Mouse (Mus musculus) retina, postnatal 7 days (tissue): Measurements from ENCODE around the gene Mettl2.

ENCODE experiments used
- DNase-seq: peaks from one replicate; pipeline ENCODE4 v3.0.0-alpha.2; 2012; ENCODE audit warnings: low read depth, low spot score

The Mettl2 gene

GRCm38 (mm10) chr11:105152357-105152899, 26.2 kb downstream of the Mettl2 start:
- DNase-seq: no peak

- DNase-seq: peak; percentile 51
These were observed 27.0 kb downstream of the Mettl2 start for GRCm38 (mm10) chr11:105153068-105153833.

- DNase-seq: no peak
These were observed 29.7 kb downstream of the Mettl2 start for GRCm38 (mm10) chr11:105155915-105156314.

GRCm38 (mm10) chr11:105156748-105157267, 30.6 kb downstream of the Mettl2 start:
- DNase-seq: no peak

- DNase-seq: no peak
These were observed 31.8 kb downstream of the Mettl2 start for GRCm38 (mm10) chr11:105158047-105158446.

GRCm38 (mm10) chr11:105159673-105160360, 33.6 kb downstream of the Mettl2 start:
- no peak for DNase-seq

GRCm38 (mm10) chr11:105161411-105161810, 35.2 kb downstream of the Mettl2 start:
- no peak for DNase-seq

- no peak for DNase-seq
These were observed 38.6 kb downstream of the Mettl2 start for GRCm38 (mm10) chr11:105164516-105165510.

GRCm38 (mm10) chr11:105166780-105167179, 40.6 kb downstream of the Mettl2 start:
- DNase-seq: no peak

- no peak for DNase-seq
These were observed 52.3 kb downstream of the Mettl2 start, which contains the start of gene Tlk2 for GRCm38 (mm10) chr11:105178516-105178915. Gene Tlk2 (plus strand): TSS chr11:105178807.

- no peak for DNase-seq
These were observed 53.3 kb downstream of the Mettl2 start for GRCm38 (mm10) chr11:105179523-105179922.

- no peak for DNase-seq
These were observed 54.4 kb downstream of the Mettl2 start for GRCm38 (mm10) chr11:105180471-105181091.

- DNase-seq: peak; percentile 94
These were observed 55.0 kb downstream of the Mettl2 start for GRCm38 (mm10) chr11:105181126-105181637.

- DNase-seq: peak; percentile 11
These were observed 55.6 kb downstream of the Mettl2 start for GRCm38 (mm10) chr11:105181689-105182460.

GRCm38 (mm10) chr11:105182461-105182855, 56.2 kb downstream of the Mettl2 start:
- DNase-seq: no peak

GRCm38 (mm10) chr11:105184678-105185077, 58.5 kb downstream of the Mettl2 start:
- DNase-seq: no peak
